ENCODE assay signal across 26 mouse cellular contexts in genomic region chr14:62673646-62674045, GRCm38 (mm10). TPM values are rescaled to one million over a fixed set of nuclear protein-coding genes. Genes with fewer than 3 reads are reported as not detected.
"Had no signal": no experiment of that assay in that cellular context is flagged by ENCODE, and none has a peak within 500 bp of the region (broad histone marks: within the 10 kb centered on the region; RNA-seq: fewer than 3 reads in every experiment).

No protein-coding gene starts in this region.

- H3K4me1 ChIP-seq: limb, embryonic 12.5 days; midbrain, embryonic 12.5 days; midbrain, embryonic 15.5 days; neural tube, embryonic 12.5 days; neural tube, embryonic 15.5 days had no signal

- H3K36me3 ChIP-seq: limb, embryonic 12.5 days; limb, embryonic 15.5 days; midbrain, embryonic 12.5 days; midbrain, embryonic 15.5 days; neural tube, embryonic 12.5 days; neural tube, embryonic 15.5 days had no signal

- H3K27me3 ChIP-seq: limb, embryonic 12.5 days; limb, embryonic 15.5 days; midbrain, embryonic 12.5 days; midbrain, embryonic 15.5 days; neural tube, embryonic 12.5 days; neural tube, embryonic 15.5 days had no signal

- DNase-seq: kidney, postnatal 14 days; layer of hippocampus, adult 9-11 months; left cerebral cortex, postnatal 4 days; liver, postnatal 0 days; lung, embryonic 14.5 days; thymus, adult 18-20 months; thymus, postnatal 36 days had no signal

- ATAC-seq: liver, postnatal 0 days; lung, postnatal 0 days; midbrain, embryonic 15.5 days had no signal

- H3K9me3 ChIP-seq: limb, embryonic 12.5 days; limb, embryonic 15.5 days; midbrain, embryonic 12.5 days; midbrain, embryonic 15.5 days; neural tube, embryonic 12.5 days; neural tube, embryonic 15.5 days had no signal

- H3K4me2 ChIP-seq: limb, embryonic 12.5 days; limb, embryonic 15.5 days; liver, embryonic 11.5 days; lung, embryonic 14.5 days; midbrain, embryonic 12.5 days; midbrain, embryonic 15.5 days; neural tube, embryonic 12.5 days; neural tube, embryonic 15.5 days had no signal

- H3K4me3 ChIP-seq: limb, embryonic 12.5 days; limb, embryonic 15.5 days; midbrain, embryonic 12.5 days; midbrain, embryonic 15.5 days; neural tube, embryonic 12.5 days; neural tube, embryonic 15.5 days had no signal

- H3K9ac ChIP-seq: limb, embryonic 12.5 days; limb, embryonic 15.5 days; liver, embryonic 14.5 days; liver, postnatal 0 days; lung, embryonic 14.5 days; midbrain, embryonic 12.5 days; midbrain, embryonic 15.5 days; neural tube, embryonic 12.5 days; neural tube, embryonic 15.5 days had no signal

- H3K27ac ChIP-seq: limb, embryonic 12.5 days; limb, embryonic 15.5 days; liver, embryonic 14.5 days; macrophage; midbrain, embryonic 12.5 days; midbrain, embryonic 15.5 days; neural tube, embryonic 12.5 days; neural tube, embryonic 15.5 days had no signal

RNA-seq across cellular contexts. Expression of gene Serpine3, which starts 10.2 kb away (rescaled TPM):
- total RNA-seq: layer of hippocampus, adult 18-20 months; left cerebral cortex, adult 8-10 months; left cerebral cortex, postnatal 14 days; megakaryocyte, adult 5-6 weeks had no signal
- polyA plus RNA-seq: kidney, embryonic 16.5 days; limb, embryonic 12.5 days; limb, embryonic 15.5 days; liver, embryonic 11.5 days; liver, embryonic 14.5 days; liver, postnatal 0 days; lung, embryonic 14.5 days; lung, postnatal 0 days; macrophage; midbrain, embryonic 12.5 days; midbrain, embryonic 15.5 days; neural tube, embryonic 12.5 days; neural tube, embryonic 15.5 days; small intestine, adult 2 months; spleen, adult 2 months; stomach, embryonic 16.5 days; testis, adult 2 months had no signal
